Mouse (Mus musculus) midbrain, embryonic 10.5 days (tissue): ENCODE measurements at regions not wholly inside any gene's neighbourhood (a gene's known extent, or its start where the extent isn't known, plus 50 kb on each side); places are given as distances from the start of the nearest gene placed in this dataset.

ENCODE experiments used
- DNase-seq: peaks from one replicate; pipeline ENCODE4 v3.0.0-alpha.2; 2017; ENCODE audit warnings: low spot score
- H3K27ac ChIP-seq: fragments of 300-500 bp; sonication (generic); replicated peaks from 2 replicates; pipeline ENCODE4 v1.5.1; 2016; ENCODE audit warnings: mild to moderate bottlenecking
- H3K27me3 ChIP-seq: fragments of 300-500 bp; sonication (generic); 2 replicates; pipeline ENCODE4 v1.6.1; 2016; ENCODE audit warnings: low read depth, mild to moderate bottlenecking; ENCODE audit not compliant: poor library complexity, severe bottlenecking
- H3K36me3 ChIP-seq: fragments of 300-500 bp; sonication (generic); 2 replicates; pipeline ENCODE4 v1.6.1; 2016; ENCODE audit warnings: mild to moderate bottlenecking, moderate library complexity
- H3K4me1 ChIP-seq: fragments of 300-500 bp; sonication (generic); 2 replicates; pipeline ENCODE4 v1.6.1; 2016
- H3K4me3 ChIP-seq: fragments of 300-500 bp; sonication (generic); 2 replicates; pipeline ENCODE4 v1.5.1; 2016; ENCODE audit warnings: mild to moderate bottlenecking, moderate library complexity
- H3K9me3 ChIP-seq: fragments of 300-500 bp; sonication (generic); replicated peaks from 2 replicates; pipeline ENCODE4 v1.6.1; 2016; ENCODE audit warnings: mild to moderate bottlenecking
- WGBS: fragments of 180-500 bp; shearing (Covaris S2); methylation state at CpG from one replicate; pipeline ENCODE4 v1.1.7; 2016; 5-methylcytosine and 5-hydroxymethylcytosine counted together

DNA sequence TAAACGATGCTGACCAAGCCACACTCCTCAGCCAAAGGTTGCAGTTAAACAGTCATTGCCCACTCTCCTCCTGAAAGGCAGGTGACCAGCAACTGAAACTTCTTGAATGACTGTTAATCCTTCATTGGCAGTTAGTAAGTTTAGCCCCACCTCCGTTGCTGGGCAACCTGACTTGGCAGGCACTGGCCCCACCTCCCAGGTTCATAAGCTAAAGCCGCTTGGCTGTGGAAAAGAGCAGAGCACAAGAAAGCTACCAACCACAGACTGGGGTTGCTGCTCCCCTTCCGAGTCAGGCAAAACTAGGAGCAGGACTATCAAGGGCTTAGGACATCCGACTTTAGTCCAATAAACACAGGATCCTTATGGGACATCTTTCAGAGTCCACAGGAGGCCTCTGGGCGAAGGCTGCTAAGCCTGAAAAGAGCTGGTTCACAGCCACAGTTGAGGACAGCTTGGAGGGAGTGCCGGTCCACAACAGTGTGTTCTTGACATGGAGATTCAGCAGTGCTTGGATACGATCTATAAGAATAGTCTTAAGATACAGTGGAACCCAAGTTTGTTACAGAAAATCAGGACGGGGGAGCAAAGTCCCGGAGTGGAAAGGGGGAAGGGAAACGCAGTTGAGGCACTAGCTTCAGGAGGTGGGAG lies 67.7 kb upstream of the Kcnma1 start:
- peak overlapping the region; percentile 37 for H3K4me3 ChIP-seq
- H3K9me3 ChIP-seq = no peaks in the 10 kb centered on the region
- 21% methylated on average over 11 of the region's 11 CpGs for WGBS
- H3K36me3 ChIP-seq = no peaks in the 10 kb centered on the region
- no peaks in the 10 kb centered on the region for H3K27me3 ChIP-seq
- peaks cover 13% of the 10 kb centered on the region for H3K4me1 ChIP-seq
- peak; percentile 75 for DNase-seq
- peak overlapping the region; percentile 29; the same call in 1 of the 2 replicates for H3K27ac ChIP-seq

DNA sequence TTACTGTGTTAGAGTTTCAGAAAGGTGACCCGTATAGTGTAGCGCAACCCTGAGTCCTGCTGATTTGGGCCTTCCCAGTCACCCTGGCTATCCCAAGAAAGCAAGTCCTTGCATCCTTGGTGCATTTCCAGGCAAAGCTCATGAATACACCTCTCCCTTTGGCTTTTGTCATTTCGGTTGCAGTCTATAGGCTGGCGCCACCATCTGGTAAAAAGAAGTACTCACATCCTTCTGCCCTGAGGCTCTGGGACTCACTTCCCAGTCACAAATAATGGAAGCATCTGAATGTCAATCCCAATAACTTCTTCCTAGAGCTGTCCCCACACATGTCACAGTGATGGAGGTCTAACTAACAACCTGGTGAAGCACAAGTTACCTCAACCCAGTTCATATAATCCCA lies 54.4 kb upstream of the Kcnma1 start:
- Histone ChIP-seq H3K4me1 (no peaks in the 10 kb centered on the region), H3K27me3 (no peaks in the 10 kb centered on the region), H3K4me3 (no peak overlapping the region), H3K36me3 (no peaks in the 10 kb centered on the region), H3K9me3 (0 out of 2 replicates have a peak, but pooled peaks cover 2% of the 10 kb centered on the region), H3K27ac (no peak overlapping the region)
- 59% methylated on average over 4 of the region's 4 CpGs for WGBS
- no peak for DNase-seq

DNA sequence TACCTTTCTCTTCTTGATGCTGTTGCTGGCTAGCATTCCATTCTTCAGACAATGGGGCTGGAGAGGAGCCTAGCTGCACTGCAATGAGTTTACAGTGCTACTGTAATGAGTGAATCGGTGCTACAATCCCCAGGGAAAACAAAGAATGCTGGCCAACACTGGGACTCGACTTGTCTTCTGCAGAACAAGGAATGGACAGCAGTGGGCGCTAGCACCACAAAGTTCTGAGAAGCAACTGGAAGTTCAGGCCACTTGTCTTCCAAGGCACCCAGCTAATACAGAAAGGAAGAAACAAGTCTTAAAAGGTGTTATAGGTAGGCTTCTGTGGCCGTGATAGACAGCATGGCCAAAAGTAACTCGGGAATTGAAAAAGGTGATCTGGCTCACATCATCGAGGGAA lies 53.4 kb upstream of the Kcnma1 start:
- no peak overlapping the region for H3K4me3 ChIP-seq
- H3K27me3 ChIP-seq = no peaks in the 10 kb centered on the region
- DNase-seq = peak; percentile 65
- H3K27ac ChIP-seq = no peak overlapping the region
- H3K36me3 ChIP-seq = no peaks in the 10 kb centered on the region
- 46% methylated on average over 6 of the region's 6 CpGs for WGBS
- H3K9me3 ChIP-seq = no peaks in the 10 kb centered on the region
- H3K4me1 ChIP-seq = no peaks in the 10 kb centered on the region

DNA sequence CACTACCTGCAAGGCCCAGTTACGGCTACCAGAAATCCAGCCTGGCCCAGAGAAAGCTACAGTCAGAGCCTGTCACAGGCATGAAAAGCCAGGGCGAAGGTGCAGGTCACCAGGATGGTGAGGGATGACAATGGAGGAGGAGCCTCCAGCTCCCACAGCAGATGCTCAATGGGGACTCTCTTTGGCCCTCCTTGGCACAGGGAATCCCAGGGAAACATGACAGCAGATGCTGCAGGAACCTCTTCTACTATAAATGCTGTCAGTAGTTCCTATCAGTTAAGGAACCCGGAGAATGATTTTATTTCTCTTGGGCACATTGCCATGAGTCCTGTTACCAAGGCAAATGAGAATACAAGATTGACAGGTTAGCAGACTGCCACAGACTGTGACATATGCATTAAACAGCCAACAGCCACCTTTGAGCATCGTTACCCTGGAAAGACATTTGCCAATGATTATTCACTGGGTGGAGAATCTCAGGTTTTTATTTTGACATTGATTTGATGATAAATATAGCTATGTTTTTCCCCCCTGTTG lies 51.0 kb upstream of the Kcnma1 start:
- no peak for DNase-seq
- Histone ChIP-seq H3K4me3 (no peak overlapping the region), H3K9me3 (no peaks in the 10 kb centered on the region), H3K36me3 (no peaks in the 10 kb centered on the region), H3K27ac (no peak overlapping the region), H3K27me3 (no peaks in the 10 kb centered on the region), H3K4me1 (no peaks in the 10 kb centered on the region)
- WGBS = 82% methylated on average over 4 of the region's 4 CpGs
